Mouse (Mus musculus) embryonic facial prominence, embryonic 14.5 days (tissue): ENCODE results near the gene Zbtb4. TPM values are rescaled to one million over a fixed set of nuclear protein-coding genes. Genes with fewer than 3 reads are reported as not detected.
A peak's percentile ranks its signal among the peaks of the same experiment; 100 is the strongest.

Experiments
- ATAC-seq: fragments of 200-750 bp; cut with Nextera tagmentation; 2 replicates; pipeline ENCODE4 v1.8.0; 2017; ENCODE audit warnings: low read depth, moderate number of reproducible peaks, moderate TSS enrichment
- DNase-seq: peaks from one replicate; pipeline ENCODE4 v3.0.0-alpha.2; 2015; ENCODE audit warnings: low spot score
- H3K27ac ChIP-seq: fragments of 300-500 bp; sonication (generic); replicated peaks from 2 replicates; pipeline ENCODE4 v1.5.1; 2014; ENCODE audit warnings: low read depth, mild to moderate bottlenecking, low read length, moderate library complexity
- H3K27me3 ChIP-seq: fragments of 300-500 bp; sonication (generic); replicated peaks from 2 replicates; pipeline ENCODE4 v1.6.1; 2014; ENCODE audit warnings: low read length; ENCODE audit not compliant: control insufficient read depth, insufficient read depth
- H3K36me3 ChIP-seq: fragments of 300-500 bp; sonication (generic); 2 replicates; pipeline ENCODE4 v1.6.1; 2014; ENCODE audit warnings: low read length, mixed read lengths; ENCODE audit not compliant: control insufficient read depth, insufficient read depth
- H3K4me1 ChIP-seq: fragments of 300-500 bp; sonication (generic); 2 replicates; pipeline ENCODE4 v1.6.1; 2014; ENCODE audit warnings: antibody characterized with exemption, low read length; ENCODE audit not compliant: control insufficient read depth, insufficient read depth
- H3K4me2 ChIP-seq: fragments of 300-500 bp; sonication (generic); 2 replicates; pipeline ENCODE4 v1.6.1; 2014; ENCODE audit warnings: low read depth, mild to moderate bottlenecking, low read length, moderate library complexity, mixed read lengths
- H3K4me3 ChIP-seq: fragments of 300-500 bp; sonication (generic); 2 replicates; pipeline ENCODE4 v1.5.1; 2014; ENCODE audit warnings: low read depth, mild to moderate bottlenecking, low read length
- H3K9ac ChIP-seq: fragments of 300-500 bp; sonication (generic); 2 replicates; pipeline ENCODE4 v1.6.1; 2014; ENCODE audit warnings: low read depth, mild to moderate bottlenecking, low read length, moderate library complexity, mixed read lengths
- H3K9me3 ChIP-seq: fragments of 300-500 bp; sonication (generic); 2 replicates; pipeline ENCODE4 v1.6.1; 2016; ENCODE audit warnings: low read length; ENCODE audit not compliant: control insufficient read depth
- WGBS: fragments of 180-500 bp; shearing (Covaris S2); extraction: QIAGEN DNeasy Blood & Tissue Kit; methylation state at CpG from one replicate; pipeline ENCODE4 v1.1.7; 2014; 5-methylcytosine and 5-hydroxymethylcytosine counted together
- polyA plus RNA-seq: library from polyadenylated mRNA; unstranded; fragments of >200 nt; fragmentation: Nextera tagmentation; extraction: Ambion mirVana; gene quantifications from 2 replicates; pipeline ENCODE4 v1.2.1, GENCODE M21; 2014

Gene Zbtb4
- polyA plus RNA-seq, 1 experiment from 2014 or later = 3.9 TPM

- H3K36me3 ChIP-seq = no peaks in the 10 kb centered on the region
- peak overlapping the region; percentile 58 for H3K4me3 ChIP-seq
- H3K4me1 ChIP-seq = peaks cover 47% of the 10 kb centered on the region
- peak overlapping the region; percentile 64 for H3K9ac ChIP-seq
- H3K27ac ChIP-seq = peak overlapping the region; percentile 80
- DNase-seq (peak; percentile 67), ATAC-seq (no peak)
- H3K4me2 ChIP-seq = peak overlapping the region; percentile 97
- WGBS = 0% methylated on average over 11 of the region's 11 CpGs
- peaks cover 38% of the 10 kb centered on the region for H3K27me3 ChIP-seq
- no peaks in the 10 kb centered on the region for H3K9me3 ChIP-seq
Measured at GRCm38 (mm10) chr11:69800138-69800391, 34.4 kb downstream of the Zbtb4 start.

- peaks cover 48% of the 10 kb centered on the region for H3K4me1 ChIP-seq
- H3K27me3 ChIP-seq = peaks cover 43% of the 10 kb centered on the region
- H3K27ac ChIP-seq = peak overlapping the region; percentile 80
- H3K9ac ChIP-seq = peak overlapping the region; percentile 64
- ATAC-seq (peak; percentile 58), DNase-seq (peak; percentile 88)
- no peaks in the 10 kb centered on the region for H3K36me3 ChIP-seq
- peak overlapping the region; percentile 97 for H3K4me2 ChIP-seq
- H3K4me3 ChIP-seq = peak overlapping the region; percentile 58
- WGBS = 0% methylated on average over 33 of the region's 36 CpGs
- H3K9me3 ChIP-seq = no peaks in the 10 kb centered on the region
Measured at GRCm38 (mm10) chr11:69800392-69801197, 34.9 kb downstream of the Zbtb4 start.

DNA sequence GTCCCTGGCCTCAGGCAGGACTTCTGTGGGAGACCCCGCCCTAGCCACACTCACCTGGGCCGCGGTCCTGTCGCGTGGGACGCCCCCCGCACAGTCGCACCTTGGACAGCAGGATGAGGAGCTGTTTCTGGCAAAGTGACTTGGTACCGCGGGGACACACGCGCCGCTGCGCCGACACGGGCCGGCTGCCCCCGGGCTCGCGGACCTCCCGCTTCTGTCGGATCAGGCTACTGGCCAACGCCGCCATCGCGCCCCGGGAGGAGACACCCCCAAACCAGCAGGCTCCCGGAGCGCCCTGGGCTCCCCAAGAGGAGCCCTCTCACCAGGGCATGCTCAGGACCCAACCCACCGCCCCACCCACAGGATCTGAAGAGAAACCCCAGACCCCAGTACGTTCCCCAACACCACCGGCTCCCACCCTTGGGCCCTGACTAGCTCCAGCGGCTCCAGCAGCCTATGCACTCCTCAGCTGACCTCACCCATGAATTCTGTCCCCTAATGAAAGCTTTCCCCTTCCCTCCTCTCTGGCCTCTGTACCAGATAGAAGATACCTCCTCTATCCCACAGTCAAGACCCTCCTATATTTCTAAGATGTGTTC is 35.8 kb downstream of the Zbtb4 start, which contains the start of gene Fgf11:
Gene Fgf11, minus strand, starts transcription at position 479 of the 599 bp plus-strand sequence.
- DNase-seq (no peak), ATAC-seq (no peak)
- Histone ChIP-seq H3K27ac (peak within 1 kb of the TSS; percentile 80), H3K4me2 (peak within 1 kb of the TSS; percentile 97), H3K9ac (peak within 1 kb of the TSS; percentile 64), H3K27me3 (peaks cover 47% of the 10 kb centered on the region), H3K9me3 (no peaks in the 10 kb centered on the region), H3K4me3 (peak within 1 kb of the TSS; percentile 58), H3K4me1 (peaks cover 44% of the 10 kb centered on the region), H3K36me3 (no peaks in the 10 kb centered on the region)
- 0% methylated on average over 15 of the region's 33 CpGs for WGBS

GRCm38 (mm10) chr11:69802648-69803105 is 37.0 kb downstream of the Zbtb4 start:
- DNase-seq = peak; percentile 91
- Histone ChIP-seq H3K4me1 (peaks cover 44% of the 10 kb centered on the region), H3K9ac (peak overlapping the region; percentile 64), H3K4me2 (peak overlapping the region; percentile 97), H3K36me3 (no peaks in the 10 kb centered on the region), H3K4me3 (peak overlapping the region; percentile 58), H3K9me3 (no peaks in the 10 kb centered on the region), H3K27me3 (peaks cover 41% of the 10 kb centered on the region), H3K27ac (0 out of 2 replicates have a peak overlapping the region, but pooled peaks have one; percentile 34)
- ATAC-seq = peak; percentile 45
- 1% methylated on average over 18 of the region's 33 CpGs for WGBS

- Histone ChIP-seq H3K9ac (peak overlapping the region; percentile 64), H3K4me3 (peak overlapping the region; percentile 58), H3K27ac (no peak overlapping the region), H3K36me3 (no peaks in the 10 kb centered on the region), H3K27me3 (peaks cover 35% of the 10 kb centered on the region), H3K4me2 (peak overlapping the region; percentile 97), H3K4me1 (peaks cover 44% of the 10 kb centered on the region), H3K9me3 (no peaks in the 10 kb centered on the region)
- no peak for ATAC-seq
- WGBS = 2% methylated on average over 11 of the region's 12 CpGs
- DNase-seq = no peak
Measured at GRCm38 (mm10) chr11:69803328-69803727, 37.6 kb downstream of the Zbtb4 start.

DNA sequence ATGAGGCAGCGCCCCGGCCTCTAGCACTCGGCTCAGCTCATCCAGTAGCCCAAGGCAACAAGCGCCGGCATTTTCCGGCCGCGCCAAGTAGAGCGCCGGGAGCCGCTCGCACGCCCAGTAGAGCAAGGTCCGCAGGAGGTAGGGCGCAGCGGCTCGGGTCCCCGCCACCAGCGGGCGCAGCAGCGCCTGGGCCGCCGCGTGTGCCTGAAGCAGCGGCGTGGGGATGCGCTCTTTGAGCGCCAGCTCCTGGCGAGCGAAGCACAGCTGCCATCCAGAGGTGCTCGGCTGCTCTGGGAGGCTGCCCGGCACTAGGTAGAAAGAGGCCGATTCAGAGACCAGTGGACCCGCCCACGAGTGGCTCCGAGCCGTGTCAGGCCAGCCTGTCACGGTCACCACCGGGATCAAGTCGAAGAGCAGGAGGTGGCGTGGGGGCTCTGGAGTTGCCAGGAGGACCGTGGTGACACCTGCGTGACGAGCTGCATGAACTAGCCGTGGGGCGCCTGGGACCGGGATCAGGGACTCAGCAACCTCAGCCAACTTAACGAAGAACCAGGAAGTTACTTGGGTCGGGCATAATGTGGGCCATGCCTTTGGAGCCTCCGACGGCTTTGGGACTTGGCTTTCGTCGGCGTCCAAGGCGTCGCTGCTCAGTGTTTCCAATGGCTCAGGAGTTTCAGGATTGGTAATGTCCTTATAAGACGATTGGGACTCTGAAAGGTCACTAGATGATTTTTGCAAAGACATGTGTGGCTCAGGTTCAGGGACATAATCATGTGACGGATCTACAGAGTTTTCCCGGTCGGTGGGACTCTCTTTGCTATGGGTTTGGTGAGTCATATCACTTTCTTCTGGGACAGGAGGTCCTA is 38.3 kb downstream of the Zbtb4 start:
- Histone ChIP-seq H3K9me3 (no peaks in the 10 kb centered on the region), H3K4me3 (peak overlapping the region; percentile 58)
- peak; percentile 87 for DNase-seq

DNA sequence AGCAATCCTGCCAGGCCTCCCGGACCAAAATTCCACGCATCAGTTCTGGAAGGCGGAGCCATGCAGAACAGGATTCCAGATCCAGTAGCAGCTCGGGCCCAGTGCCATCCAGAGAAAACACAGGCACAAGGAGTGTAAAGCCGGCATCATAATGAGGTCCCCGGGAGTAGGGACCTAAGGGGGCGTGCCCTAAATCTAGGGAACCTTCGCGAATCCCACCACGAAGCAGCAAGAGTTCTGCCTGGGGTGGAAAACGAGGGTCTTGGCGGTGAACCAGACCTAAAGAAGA is 38.9 kb downstream of the Zbtb4 start:
- 9% methylated on average over 12 of the region's 12 CpGs for WGBS
- Histone ChIP-seq H3K36me3 (no peaks in the 10 kb centered on the region), H3K27ac (no peak overlapping the region), H3K9ac (peak overlapping the region; percentile 59; the same call in 1 of the 2 replicates), H3K4me2 (peak overlapping the region; percentile 97), H3K4me1 (peaks cover 40% of the 10 kb centered on the region), H3K9me3 (no peaks in the 10 kb centered on the region), H3K4me3 (peak overlapping the region; percentile 58), H3K27me3 (peaks cover 35% of the 10 kb centered on the region)
- DNase-seq (peak; percentile 41), ATAC-seq (no peak)

More for the DNA sequence above, 38.3 kb downstream of the Zbtb4 start:
- H3K27ac ChIP-seq = no peak overlapping the region
- no peaks in the 10 kb centered on the region for H3K36me3 ChIP-seq
- H3K4me1 ChIP-seq = peaks cover 44% of the 10 kb centered on the region
- H3K9ac ChIP-seq = peak overlapping the region; percentile 59
- H3K4me2 ChIP-seq = peak overlapping the region; percentile 97
- ATAC-seq = peak; percentile 62
- peaks cover 35% of the 10 kb centered on the region for H3K27me3 ChIP-seq
- WGBS = 2% methylated on average over 38 of the region's 60 CpGs
